ENCODE assay signal across 8 mouse cellular contexts in genomic region chr5:145116316-145116715, GRCm38 (mm10). TPM values are rescaled to one million over a fixed set of nuclear protein-coding genes. Genes with fewer than 3 reads are reported as not detected.
DNase-seq lines count a peak whose midpoint lies in the region; ATAC-seq and TF ChIP-seq lines count a peak whose summit lies in the region.
"Had no signal": no experiment of that assay in that cellular context is flagged by ENCODE, and none has a peak within 500 bp of the region (broad histone marks: within the 10 kb centered on the region; RNA-seq: fewer than 3 reads in every experiment).

No protein-coding gene starts in this region.

- peak overlapping the region; percentile 84 for H3K27ac ChIP-seq in kidney, adult 2 months (ENCODE audit: insufficient read depth, low read depth, low read length)
- H3K27ac ChIP-seq in lung, embryonic 16.5 days (ENCODE audit: low read length): peak overlapping the region; percentile 95
- H3K27ac ChIP-seq in midbrain, embryonic 10.5 days (replicated peaks): no peak overlapping the region

- no peak overlapping the region for H3ac ChIP-seq in C2C12 (ENCODE audit: control insufficient read depth, insufficient read length, low read depth)

- no peaks in the 10 kb centered on the region for H3K9me3 ChIP-seq in lung, embryonic 16.5 days (ENCODE audit: control insufficient read depth, low read length)
- H3K9me3 ChIP-seq in midbrain, embryonic 10.5 days (replicated peaks): peaks cover 7% of the 10 kb centered on the region; the same call in 1 of the 2 replicates

- H3K36me3 ChIP-seq in C2C12 (ENCODE audit: control insufficient read depth, insufficient read depth): peaks cover 32% of the 10 kb centered on the region
- no peaks in the 10 kb centered on the region for H3K36me3 ChIP-seq in kidney, adult 2 months (ENCODE audit: control insufficient read depth, insufficient read depth, low read length)
- H3K36me3 ChIP-seq in lung, embryonic 16.5 days (ENCODE audit: control insufficient read depth, insufficient read depth, low read length): no peaks in the 10 kb centered on the region; the same call in 1 of the 2 replicates
- H3K36me3 ChIP-seq in midbrain, embryonic 10.5 days: peaks cover 1% of the 10 kb centered on the region; the same call in 1 of the 2 replicates

- peak overlapping the region; percentile 58 for H3K9ac ChIP-seq in lung, embryonic 16.5 days (ENCODE audit: low read length)

- no peak for TF ChIP-seq POLR2A in kidney, adult 2 months (IDR thresholded peaks at IDR 0.05; ENCODE audit: low read depth, low read length)

- ATAC-seq in lung, embryonic 16.5 days (ENCODE audit: low read depth): peak; percentile 82

- peaks cover 3% of the 10 kb centered on the region; the same call in 1 of the 2 replicates for H3K4me1 ChIP-seq in kidney, adult 2 months (ENCODE audit: control insufficient read depth, insufficient read depth, low read length)
- peaks cover 21% of the 10 kb centered on the region for H3K4me1 ChIP-seq in lung, embryonic 16.5 days (replicated peaks; ENCODE audit: control insufficient read depth, insufficient read depth, low read length)
- H3K4me1 ChIP-seq in midbrain, embryonic 10.5 days: peaks cover 14% of the 10 kb centered on the region

- no peak for TF ChIP-seq CTCF in C2C12 (IDR thresholded peaks at IDR 0.05; ENCODE audit: control insufficient read depth, insufficient read depth, insufficient read length)
- no peak for TF ChIP-seq CTCF in kidney, adult 2 months (conservative IDR thresholded peaks at IDR 0.05; ENCODE audit: insufficient read depth, insufficient read length, low read depth, low read length)

- peak overlapping the region; percentile 65 for H3K4me2 ChIP-seq in lung, embryonic 16.5 days (ENCODE audit: low read depth, low read length)

- no peaks in the 10 kb centered on the region for H3K27me3 ChIP-seq in C2C12 (ENCODE audit: control insufficient read depth, insufficient read depth, insufficient read length)
- no peaks in the 10 kb centered on the region for H3K27me3 ChIP-seq in kidney, adult 2 months (replicated peaks; ENCODE audit: control insufficient read depth, insufficient read depth, low read length)
- H3K27me3 ChIP-seq in lung, embryonic 16.5 days (ENCODE audit: control insufficient read depth, insufficient read depth, low read depth, low read length): no peaks in the 10 kb centered on the region
- peaks cover 32% of the 10 kb centered on the region for H3K27me3 ChIP-seq in midbrain, embryonic 10.5 days (ENCODE audit: low read depth, poor library complexity, severe bottlenecking)

- peaks cover 61% of the 10 kb centered on the region for H3K79me3 ChIP-seq in C2C12 (ENCODE audit: low read depth)

- H3K79me2 ChIP-seq in C2C12 (ENCODE audit: control insufficient read depth, insufficient read depth): peaks cover 74% of the 10 kb centered on the region

- peak; percentile 92 for DNase-seq in NIH3T3 (ENCODE audit: low read depth)
- peak; percentile 71 for DNase-seq in gastrocnemius, postnatal 14 days
- DNase-seq in kidney, adult 2 months: peak; percentile 92
- DNase-seq in telencephalon, adult 2 months (ENCODE audit: low read depth, low spot score): peak; percentile 40
- DNase-seq in midbrain, embryonic 10.5 days (ENCODE audit: low spot score): no peak

- intact Hi-C loops in gastrocnemius, postnatal 14 days (cut with DNase I; ENCODE audit: low total_unique reads): no loop called here

- WGBS in kidney, adult 2 months: 25% methylated on average over 4 of the region's 4 CpGs
- 25% methylated on average over 4 of the region's 4 CpGs for WGBS in lung, embryonic 16.5 days
- WGBS in midbrain, embryonic 10.5 days: 65% methylated on average over 4 of the region's 4 CpGs

- no peak overlapping the region for H3K4me3 ChIP-seq in C2C12 (ENCODE audit: insufficient read depth, poor library complexity, severe bottlenecking)
- H3K4me3 ChIP-seq in kidney, adult 2 months (ENCODE audit: insufficient read depth, low read depth, low read length): no peak overlapping the region
- peak overlapping the region; percentile 29 for H3K4me3 ChIP-seq in lung, embryonic 16.5 days (ENCODE audit: low read length)
- H3K4me3 ChIP-seq in midbrain, embryonic 10.5 days: no peak overlapping the region

TF ChIP-seq in C2C12, 6 proteins besides CTCF, POLR2A, EP300 and RAD21:
- no peak for TF ChIP-seq FOSL1 (IDR thresholded peaks at IDR 0.05; ENCODE audit: insufficient read depth, low read length, poor library complexity, severe bottlenecking)
- peak; percentile 48 for TF ChIP-seq CEBPB (IDR thresholded peaks at IDR 0.05; ENCODE audit: low read depth)

RNA-seq across cellular contexts. Expression of gene Arpc1b, which starts 2.3 kb away (rescaled TPM):
- 741 TPM for polyA plus RNA-seq in C2C12 (2012; fragmentation: generic; extraction: Trizol)
- 10 to 100 TPM; 58.6 to 66.5 TPM for total RNA-seq in gastrocnemius, postnatal 14 days (2021)
- 184 and 193 TPM in 2 replicates for polyA plus RNA-seq in kidney, adult 2 months (2012; rRNA removed)
- polyA plus RNA-seq in lung, embryonic 16.5 days (2015; fragmentation: Nextera tagmentation; extraction: Ambion mirVana): 379 and 391 TPM in 2 replicates
- polyA plus RNA-seq in midbrain, embryonic 10.5 days (2016; fragmentation: Nextera tagmentation; extraction: Ambion mirVana): 105 and 109 TPM in 2 replicates

RNA-seq across cellular contexts. Expression of gene Pdap1, which starts 23.7 kb away (rescaled TPM):
- polyA plus RNA-seq in C2C12 (2012; fragmentation: generic; extraction: Trizol): 136 TPM
- 10 to 100 TPM; 55.4 to 58.5 TPM for total RNA-seq in gastrocnemius, postnatal 14 days (2021)
- polyA plus RNA-seq in kidney, adult 2 months (2012; rRNA removed): 20.1 and 25.6 TPM in 2 replicates
- 78.0 and 94.0 TPM in 2 replicates for polyA plus RNA-seq in lung, embryonic 16.5 days (2015; fragmentation: Nextera tagmentation; extraction: Ambion mirVana)
- polyA plus RNA-seq in midbrain, embryonic 10.5 days (2016; fragmentation: Nextera tagmentation; extraction: Ambion mirVana): 128 and 134 TPM in 2 replicates

RNA-seq across cellular contexts. Expression of gene Bud31, which starts 23.8 kb away (rescaled TPM):
- 175 TPM for polyA plus RNA-seq in C2C12 (2012; fragmentation: generic; extraction: Trizol)
- total RNA-seq in gastrocnemius, postnatal 14 days (2021): 10 to 100 TPM; 59.0 to 59.8 TPM
- polyA plus RNA-seq in kidney, adult 2 months (2012; rRNA removed): 71.5 and 84.1 TPM in 2 replicates
- 178 and 181 TPM in 2 replicates for polyA plus RNA-seq in lung, embryonic 16.5 days (2015; fragmentation: Nextera tagmentation; extraction: Ambion mirVana)
- 234 and 244 TPM in 2 replicates for polyA plus RNA-seq in midbrain, embryonic 10.5 days (2016; fragmentation: Nextera tagmentation; extraction: Ambion mirVana)

RNA-seq across cellular contexts. Expression of gene Kpna7, which starts 32.5 kb away (rescaled TPM):
- not detected for polyA plus RNA-seq in C2C12 (2012; fragmentation: generic; extraction: Trizol)
- total RNA-seq in gastrocnemius, postnatal 14 days (2021): not detected
- polyA plus RNA-seq in kidney, adult 2 months (2012; rRNA removed): not detected in 2 replicates
- not detected in 2 replicates for polyA plus RNA-seq in lung, embryonic 16.5 days (2015; fragmentation: Nextera tagmentation; extraction: Ambion mirVana)
- polyA plus RNA-seq in midbrain, embryonic 10.5 days (2016; fragmentation: Nextera tagmentation; extraction: Ambion mirVana): not detected in 2 replicates
- total RNA-seq: left cerebral cortex, postnatal 25 days had no signal

RNA-seq across cellular contexts. Expression of gene Arpc1a, which starts 32.7 kb away (rescaled TPM):
- 91.7 TPM for polyA plus RNA-seq in C2C12 (2012; fragmentation: generic; extraction: Trizol)
- 10 to 100 TPM; 32.9 to 38.3 TPM for total RNA-seq in gastrocnemius, postnatal 14 days (2021)
- 123 and 141 TPM in 2 replicates for polyA plus RNA-seq in kidney, adult 2 months (2012; rRNA removed)
- polyA plus RNA-seq in lung, embryonic 16.5 days (2015; fragmentation: Nextera tagmentation; extraction: Ambion mirVana): 146 and 150 TPM in 2 replicates
- 133 and 149 TPM in 2 replicates for polyA plus RNA-seq in midbrain, embryonic 10.5 days (2016; fragmentation: Nextera tagmentation; extraction: Ambion mirVana)
